Mouse (Mus musculus): ENCODE measurements around the gene Zmynd12.

DNA sequence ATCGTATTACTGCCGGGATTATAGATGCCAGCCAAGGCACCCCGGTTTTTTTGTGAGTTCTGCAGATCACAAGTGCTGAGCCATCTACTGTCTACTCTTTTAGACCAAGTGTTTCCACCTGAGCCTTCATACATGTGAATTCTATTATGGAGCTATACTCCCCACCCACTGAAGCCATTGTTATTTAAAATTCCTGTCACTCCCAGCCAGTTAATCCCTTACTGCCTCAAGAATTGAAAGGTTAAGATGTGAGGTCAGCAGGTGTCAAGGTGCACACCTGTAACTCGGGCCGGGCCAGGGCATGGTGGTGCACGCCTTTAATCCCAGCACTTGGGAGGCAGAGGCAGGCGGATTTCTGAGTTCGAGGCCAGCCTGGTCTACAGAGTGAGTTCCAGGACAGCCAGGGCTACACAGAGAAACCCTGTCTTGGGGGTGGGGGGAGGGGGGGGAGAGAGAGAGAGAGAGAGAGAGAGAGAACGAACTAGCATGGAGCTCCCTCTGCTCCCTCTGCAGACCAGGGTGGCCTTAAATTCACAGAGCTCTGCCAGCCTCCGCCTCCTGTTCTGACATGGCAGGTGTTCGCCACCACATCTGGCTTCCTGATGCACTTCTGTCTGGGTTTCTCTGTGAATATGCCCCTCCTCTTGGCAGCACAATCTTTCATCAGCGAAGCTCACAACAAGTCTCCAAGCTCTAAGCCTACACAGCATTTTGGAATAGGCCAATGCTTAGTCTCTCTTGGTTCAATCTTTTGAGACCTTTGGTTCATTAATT lies 10.6 kb upstream of the Zmynd12 start:
- TF ChIP-seq GATA1 (IDR thresholded peaks at IDR 0.05; ENCODE audit: low read length) (no peak), TAL1 (IDR thresholded peaks at IDR 0.05; ENCODE audit: low read length) (no peak)

Measured in erythroblast, embryonic 14.5 days (primary cell).